Mouse (Mus musculus) intestine, postnatal 0 days (tissue): ENCODE results near the gene Olfr57. TPM values are rescaled to one million over a fixed set of nuclear protein-coding genes. Genes with fewer than 3 reads are reported as not detected.
"Not testable (repeated sequence)": the region's sequence is repeated elsewhere in the genome, so short reads cannot be mapped to it uniquely, and the experiment has no call there.

ENCODE experiments used
- ATAC-seq: fragments of 200-750 bp; cut with Nextera tagmentation; 2 replicates; pipeline ENCODE4 v1.8.0; 2017; ENCODE audit warnings: mild to moderate bottlenecking, moderate TSS enrichment, moderate library complexity
- H3K27ac ChIP-seq: fragments of 300-500 bp; sonication (generic); 2 replicates; pipeline ENCODE4 v1.5.1; 2014; ENCODE audit warnings: mild to moderate bottlenecking, low read depth, low read length, moderate library complexity
- H3K27me3 ChIP-seq: fragments of 300-500 bp; sonication (generic); replicated peaks from 2 replicates; pipeline ENCODE4 v1.6.1; 2014; ENCODE audit warnings: low read length, mixed read lengths; ENCODE audit not compliant: control insufficient read depth, insufficient read depth
- H3K36me3 ChIP-seq: fragments of 300-500 bp; sonication (generic); 2 replicates; pipeline ENCODE4 v1.6.1; 2014; ENCODE audit warnings: mild to moderate bottlenecking, moderate library complexity; ENCODE audit not compliant: control insufficient read depth, insufficient read depth
- H3K4me1 ChIP-seq: fragments of 300-500 bp; sonication (generic); replicated peaks from 2 replicates; pipeline ENCODE4 v1.6.1; 2014; ENCODE audit warnings: antibody characterized with exemption, low read length, mixed read lengths; ENCODE audit not compliant: control insufficient read depth, insufficient read depth
- H3K4me2 ChIP-seq: fragments of 300-500 bp; sonication (generic); replicated peaks from 2 replicates; pipeline ENCODE4 v1.6.1; 2014; ENCODE audit warnings: low read depth, mild to moderate bottlenecking, moderate library complexity
- H3K4me3 ChIP-seq: fragments of 300-500 bp; sonication (generic); 2 replicates; pipeline ENCODE4 v1.5.1; 2014; ENCODE audit warnings: low read depth, low read length
- H3K9ac ChIP-seq: fragments of 300-500 bp; sonication (generic); 2 replicates; pipeline ENCODE4 v1.6.1; 2014; ENCODE audit warnings: mild to moderate bottlenecking, low read depth, low read length
- H3K9me3 ChIP-seq: fragments of 300-500 bp; sonication (generic); 2 replicates; pipeline ENCODE4 v1.6.1; 2016; ENCODE audit warnings: mixed run types; ENCODE audit not compliant: control insufficient read depth
- CTCF ChIP-seq: sonication (generic); IDR thresholded peaks from 2 replicates; pipeline ENCODE4 v1.5.1; 2016; ENCODE audit warnings: low read depth, mild to moderate bottlenecking, control low read depth, antibody characterized with exemption, moderate library complexity
- WGBS: fragments of 180-500 bp; shearing (Covaris S2); extraction: QIAGEN DNeasy Blood & Tissue Kit; methylation state at CpG from one replicate; pipeline ENCODE4 v1.1.7; 2014; 5-methylcytosine and 5-hydroxymethylcytosine counted together
- polyA plus RNA-seq: library from polyadenylated mRNA; unstranded; fragments of >200 nt; fragmentation: Nextera tagmentation; extraction: Ambion mirVana; gene quantifications from 2 replicates; pipeline ENCODE4 v1.2.1, GENCODE M21; 2015

Olfr57 gene
- polyA plus RNA-seq, result 0.14 TPM in 1 of 2 replicates, not detected in the other

DNA sequence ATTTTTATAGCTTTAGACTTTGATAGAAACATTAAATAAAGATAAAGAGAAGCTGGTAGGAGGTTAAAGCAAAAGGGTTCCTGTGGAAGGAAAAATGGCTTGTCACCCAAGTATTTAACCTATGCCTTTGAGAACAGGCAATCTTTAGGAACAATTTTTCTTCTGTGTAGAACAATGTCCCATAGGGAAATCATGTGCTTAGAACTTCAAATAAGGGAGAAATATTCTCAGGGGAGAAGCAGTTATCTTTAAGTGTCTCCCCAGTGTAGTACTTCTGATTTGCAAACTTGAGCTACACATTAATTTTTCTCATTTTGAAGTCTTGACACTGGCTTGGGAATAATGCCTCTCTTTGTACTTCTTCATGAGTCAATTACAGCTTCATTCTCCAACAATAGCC, at the start of gene Olfr57:
Gene Olfr57, plus strand, starts transcription at position 301 of the 400 bp plus-strand sequence.
- TF ChIP-seq CTCF, result no peak
- H3K4me3 ChIP-seq, result no peak within 1 kb of the TSS
- H3K27me3 ChIP-seq, result no peaks in the 10 kb centered on the region
- no peaks in the 10 kb centered on the region for H3K4me1 ChIP-seq
- H3K36me3 ChIP-seq, result no peaks in the 10 kb centered on the region
- no peak within 1 kb of the TSS for H3K27ac ChIP-seq
- no peak for ATAC-seq
- no peak within 1 kb of the TSS for H3K4me2 ChIP-seq
- no peaks in the 10 kb centered on the region for H3K9me3 ChIP-seq
- H3K9ac ChIP-seq, result no peak within 1 kb of the TSS

- no peaks in the 10 kb centered on the region for H3K27me3 ChIP-seq
- H3K4me1 ChIP-seq, result no peaks in the 10 kb centered on the region
- H3K36me3 ChIP-seq, result no peaks in the 10 kb centered on the region
- H3K9ac ChIP-seq, result no peak within 1 kb of the TSS
- H3K27ac ChIP-seq, result no peak within 1 kb of the TSS
- no peak within 1 kb of the TSS for H3K4me3 ChIP-seq
- H3K9me3 ChIP-seq, result no peaks in the 10 kb centered on the region
- ATAC-seq, result no peak
- TF ChIP-seq CTCF, result no peak
- H3K4me2 ChIP-seq, result no peak within 1 kb of the TSS
Measured at GRCm38 (mm10) chr10:78980750-78981149, 47.8 kb upstream of the Olfr57 start, which contains the start of gene Olfr1352. Gene Olfr1352, plus strand, starts transcription at chr10:78981050.

DNA sequence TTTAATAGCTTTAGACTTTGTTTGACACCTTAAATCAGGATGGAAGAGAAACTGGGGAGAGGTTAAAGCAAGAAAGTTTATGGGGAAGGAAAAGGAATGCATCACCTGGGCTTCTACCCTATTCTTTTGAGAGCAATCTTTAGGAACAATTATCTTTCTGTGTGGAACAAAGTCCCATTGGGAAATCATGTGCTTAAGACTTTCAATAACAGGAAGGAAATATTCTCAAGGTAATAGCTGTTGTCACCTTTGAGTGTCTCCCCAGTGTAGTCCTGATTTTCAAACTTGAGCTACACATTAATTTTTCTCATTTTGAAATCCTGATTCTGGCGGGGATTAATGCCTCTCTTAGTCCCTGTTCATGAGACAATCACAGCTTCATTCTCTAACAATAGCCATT, 16.4 kb upstream of the Olfr57 start, which contains the start of gene Olfr1351:
Gene Olfr1351, plus strand, starts transcription at position 301 of the 400 bp plus-strand sequence.
- Histone ChIP-seq H3K27me3 (no peaks in the 10 kb centered on the region), H3K4me3 (no peak within 1 kb of the TSS), H3K27ac (no peak within 1 kb of the TSS), H3K4me1 (no peaks in the 10 kb centered on the region), H3K4me2 (no peak within 1 kb of the TSS), H3K36me3 (no peaks in the 10 kb centered on the region), H3K9ac (no peak within 1 kb of the TSS), H3K9me3 (no peaks in the 10 kb centered on the region)
- no peak for TF ChIP-seq CTCF
- 79% methylated on average over 1 of the region's 1 CpGs for WGBS
- no peak for ATAC-seq

DNA sequence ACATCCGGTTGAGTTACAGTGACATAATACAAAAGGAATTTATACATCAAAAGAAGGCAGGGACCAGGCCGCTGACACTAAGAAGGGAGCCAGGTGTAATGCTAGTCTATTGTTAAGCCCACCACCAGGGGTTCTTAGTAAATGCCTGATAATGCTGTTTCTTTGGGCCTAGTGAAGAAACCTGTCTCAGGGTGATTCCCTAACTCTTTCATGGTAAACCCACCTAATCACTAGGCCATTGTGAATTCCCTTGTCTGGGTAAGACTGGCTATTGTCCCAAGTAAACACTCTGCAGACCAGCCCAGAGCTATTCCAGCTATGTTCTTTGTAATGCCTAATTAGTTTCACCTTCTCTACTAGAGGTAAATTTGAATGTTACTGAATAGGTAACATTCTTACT, 13.9 kb downstream of the Olfr57 start:
- not testable (repeated sequence) for H3K9ac ChIP-seq, H3K4me1 ChIP-seq, H3K27me3 ChIP-seq, H3K4me3 ChIP-seq, H3K27ac ChIP-seq, ATAC-seq, H3K36me3 ChIP-seq, H3K9me3 ChIP-seq, H3K4me2 ChIP-seq
- 87% methylated on average over 2 of the region's 2 CpGs for WGBS

DNA sequence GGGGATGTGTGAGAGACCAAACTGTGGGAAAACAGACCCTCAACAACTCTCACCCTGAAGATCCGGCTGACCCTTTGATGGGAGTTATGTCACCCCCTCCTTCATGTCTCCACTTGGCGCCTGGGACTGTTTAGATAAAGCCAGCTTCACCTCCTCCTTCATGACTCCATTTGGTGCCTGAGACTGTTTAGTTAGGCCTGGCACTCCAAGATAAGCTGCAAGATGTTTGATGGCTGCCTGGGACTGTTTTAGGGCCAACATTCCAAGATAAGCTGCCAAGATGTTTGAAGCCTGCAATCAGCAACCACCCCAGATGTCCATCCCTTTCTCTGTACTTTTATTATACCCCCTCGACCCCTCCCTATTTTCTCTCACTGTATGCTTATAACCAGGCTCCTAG, 28.8 kb downstream of the Olfr57 start:
- WGBS, result 59% methylated on average over 3 of the region's 3 CpGs
- H3K9me3 ChIP-seq, H3K4me2 ChIP-seq, H3K27me3 ChIP-seq, H3K4me3 ChIP-seq, H3K36me3 ChIP-seq, H3K4me1 ChIP-seq, H3K9ac ChIP-seq, H3K27ac ChIP-seq, ATAC-seq: not testable (repeated sequence)

Other genes starting within 250 kb of the Olfr57 start
- 0.38 and 0.51 TPM in 2 replicates for gene Slc1a6, start 248.2 kb upstream of the Olfr57 start, polyA plus RNA-seq
- gene Olfr1356, start 176.6 kb upstream of the Olfr57 start, polyA plus RNA-seq, result not detected in 2 replicates
- gene Olfr1355, start 153.2 kb upstream of the Olfr57 start, polyA plus RNA-seq, result not detected in 2 replicates
- not detected in 2 replicates for gene Olfr1354, start 115.6 kb upstream of the Olfr57 start, polyA plus RNA-seq
- not detected in 2 replicates for gene Olfr8, start 78.1 kb upstream of the Olfr57 start, polyA plus RNA-seq
- not detected in 2 replicates for gene Olfr1353, start 65.4 kb upstream of the Olfr57 start, polyA plus RNA-seq
- gene Olfr1352, start 47.7 kb upstream of the Olfr57 start, polyA plus RNA-seq, result not detected in 2 replicates
- gene Olfr1351, start 16.3 kb upstream of the Olfr57 start, polyA plus RNA-seq, result not detected in 2 replicates
- 6.2 and 6.4 TPM in 2 replicates for gene 2610008E11Rik, start 68.9 kb downstream of the Olfr57 start, polyA plus RNA-seq
- not detected in 2 replicates for gene Vmn2r80, start 120.0 kb downstream of the Olfr57 start, polyA plus RNA-seq
- gene Vmn2r81, start 219.0 kb downstream of the Olfr57 start, polyA plus RNA-seq, result not detected in 2 replicates